Mouse (Mus musculus) erythroblast, embryonic 14.5 days (primary cell): ENCODE measurements at regions not wholly inside any gene's neighbourhood (a gene's known extent, or its start where the extent isn't known, plus 50 kb on each side); places are given as distances from the start of the nearest gene placed in this dataset.

Experiments
- H3K27me3 ChIP-seq: 2 replicates; pipeline ENCODE4 v1.6.1; 2012; ENCODE audit warnings: inconsistent platforms; ENCODE audit not compliant: control insufficient read depth
- H3K36me3 ChIP-seq: 2 replicates; pipeline ENCODE4 v1.6.1; 2012; ENCODE audit warnings: mild to moderate bottlenecking, inconsistent platforms; ENCODE audit not compliant: control insufficient read depth
- H3K4me1 ChIP-seq: 2 replicates; pipeline ENCODE4 v1.6.1; 2012; ENCODE audit warnings: inconsistent platforms; ENCODE audit not compliant: control insufficient read depth
- H3K4me3 ChIP-seq: replicated peaks from 2 replicates; pipeline ENCODE3; 2012; ENCODE audit warnings: moderate library complexity, mild to moderate bottlenecking, inconsistent platforms
- H3K9me3 ChIP-seq: 2 replicates; pipeline ENCODE4 v1.6.1; 2012; ENCODE audit warnings: low read length, inconsistent platforms, mixed read lengths; ENCODE audit not compliant: control insufficient read depth
- GATA1 ChIP-seq: IDR thresholded peaks from 2 replicates; pipeline ENCODE4 v1.6.1; 2012; ENCODE audit warnings: low read length, inconsistent platforms, mixed read lengths
- TAL1 ChIP-seq: IDR thresholded peaks from 3 replicates; pipeline ENCODE4 v1.6.1; 2012; ENCODE audit warnings: low read length, inconsistent platforms, mixed read lengths

- no peaks in the 10 kb centered on the region for H3K36me3 ChIP-seq
- H3K9me3 ChIP-seq, result no peaks in the 10 kb centered on the region
- H3K4me1 ChIP-seq, result no peaks in the 10 kb centered on the region
- H3K27me3 ChIP-seq, result no peaks in the 10 kb centered on the region
- TF ChIP-seq GATA1 (no peak), TAL1 (no peak)
- H3K4me3 ChIP-seq, result no peak overlapping the region
Measured at GRCm38 (mm10) chr6:127207308-127207707, 55.3 kb upstream of the Ccnd2 start.

GRCm38 (mm10) chr6:127213355-127213754 lies 61.4 kb upstream of the Ccnd2 start:
- Histone ChIP-seq H3K4me3 (no peak overlapping the region), H3K4me1 (no peaks in the 10 kb centered on the region), H3K36me3 (no peaks in the 10 kb centered on the region), H3K9me3 (no peaks in the 10 kb centered on the region), H3K27me3 (peaks cover 2% of the 10 kb centered on the region; the same call in 1 of the 2 replicates)
- TF ChIP-seq TAL1, result no peak
- TF ChIP-seq GATA1, result no peak

- Histone ChIP-seq H3K9me3 (no peaks in the 10 kb centered on the region), H3K4me1 (no peaks in the 10 kb centered on the region)
- TF ChIP-seq TAL1, result no peak
- TF ChIP-seq GATA1, result no peak
Measured at GRCm38 (mm10) chr6:127215915-127216314, 63.9 kb upstream of the Ccnd2 start.

GRCm38 (mm10) chr6:127218634-127219445 lies 66.8 kb upstream of the Ccnd2 start:
- TF ChIP-seq GATA1, result no peak
- no peak for TF ChIP-seq TAL1
- no peaks in the 10 kb centered on the region for H3K4me1 ChIP-seq

More at GRCm38 (mm10) chr6:127215915-127216314, 63.9 kb upstream of the Ccnd2 start:
- H3K27me3 ChIP-seq, result peaks cover 2% of the 10 kb centered on the region; the same call in 1 of the 2 replicates
- H3K36me3 ChIP-seq, result no peaks in the 10 kb centered on the region
- no peak overlapping the region for H3K4me3 ChIP-seq

GRCm38 (mm10) chr6:127219446-127219802 lies 67.4 kb upstream of the Ccnd2 start:
- Histone ChIP-seq H3K9me3 (no peaks in the 10 kb centered on the region), H3K4me3 (no peak overlapping the region), H3K27me3 (peaks cover 2% of the 10 kb centered on the region; the same call in 1 of the 2 replicates), H3K36me3 (no peaks in the 10 kb centered on the region), H3K4me1 (no peaks in the 10 kb centered on the region)
- no peak for TF ChIP-seq TAL1
- no peak for TF ChIP-seq GATA1

More at GRCm38 (mm10) chr6:127218634-127219445, 66.8 kb upstream of the Ccnd2 start:
- Histone ChIP-seq H3K9me3 (no peaks in the 10 kb centered on the region), H3K36me3 (no peaks in the 10 kb centered on the region), H3K4me3 (no peak overlapping the region), H3K27me3 (peaks cover 2% of the 10 kb centered on the region; the same call in 1 of the 2 replicates)

- Histone ChIP-seq H3K9me3 (no peaks in the 10 kb centered on the region), H3K27me3 (no peaks in the 10 kb centered on the region), H3K4me1 (no peaks in the 10 kb centered on the region), H3K4me3 (no peak overlapping the region), H3K36me3 (no peaks in the 10 kb centered on the region)
- TF ChIP-seq TAL1 (no peak), GATA1 (no peak)
Measured at GRCm38 (mm10) chr6:127226242-127226983, 74.4 kb upstream of the Ccnd2 start.

GRCm38 (mm10) chr6:127236510-127237109 lies 84.6 kb upstream of the Ccnd2 start:
- no peaks in the 10 kb centered on the region for H3K4me1 ChIP-seq
- no peaks in the 10 kb centered on the region for H3K36me3 ChIP-seq
- TF ChIP-seq GATA1 (no peak), TAL1 (no peak)
- H3K4me3 ChIP-seq, result no peak overlapping the region
- no peaks in the 10 kb centered on the region for H3K27me3 ChIP-seq
- H3K9me3 ChIP-seq, result no peaks in the 10 kb centered on the region

GRCm38 (mm10) chr6:127237168-127237567 lies 85.2 kb upstream of the Ccnd2 start:
- no peak overlapping the region for H3K4me3 ChIP-seq
- H3K9me3 ChIP-seq, result no peaks in the 10 kb centered on the region
- no peaks in the 10 kb centered on the region for H3K27me3 ChIP-seq
- TF ChIP-seq TAL1 (no peak), GATA1 (no peak)
- H3K4me1 ChIP-seq, result no peaks in the 10 kb centered on the region
- no peaks in the 10 kb centered on the region for H3K36me3 ChIP-seq
